Mouse (Mus musculus): ENCODE measurements around the gene Cfap58.

DNA sequence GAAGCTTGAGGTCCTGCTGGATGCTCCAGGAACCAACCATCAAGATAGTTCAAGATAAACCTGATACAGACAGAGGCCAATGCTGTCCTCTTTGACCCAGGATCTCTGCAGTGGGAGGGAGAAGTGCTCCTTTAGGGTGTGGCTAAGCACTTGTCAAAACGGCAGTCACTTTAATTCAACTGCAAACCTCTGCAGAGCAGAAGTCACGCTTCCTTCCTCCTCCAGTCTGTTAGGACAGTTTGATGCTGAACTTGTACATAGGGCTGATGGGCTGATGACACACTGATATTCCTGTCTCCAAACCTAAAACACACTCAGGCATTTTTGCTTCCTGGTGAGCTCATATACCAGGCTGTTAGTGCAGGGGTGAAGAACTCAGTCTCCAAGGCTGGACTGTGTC lies 125.8 kb downstream of the Cfap58 start:
- TF ChIP-seq CTCF (IDR thresholded peaks at IDR 0.05; ENCODE audit: control insufficient read depth, insufficient read depth, insufficient read length): no peak
- TF ChIP-seq MYOG (IDR thresholded peaks at IDR 0.05; ENCODE audit: control insufficient read depth, extremely low read depth, insufficient read length): no peak
- no peak for TF ChIP-seq MYOD1 (IDR thresholded peaks at IDR 0.05; ENCODE audit: control insufficient read depth, insufficient read length, low read depth)
- TF ChIP-seq FOSL1 (IDR thresholded peaks at IDR 0.05; ENCODE audit: insufficient read depth, low read length, poor library complexity, severe bottlenecking): no peak

All from C2C12 (cell line).